Mouse (Mus musculus) layer of hippocampus, postnatal 36 days (tissue): ENCODE measurements around the gene Gulp1. TPM values are rescaled to one million over a fixed set of nuclear protein-coding genes. Genes with fewer than 3 reads are reported as not detected.

ENCODE experiments used
- DNase-seq, 2 experiments: peaks; one replicate each; pipeline ENCODE4 v3.0.0; 2022
- total RNA-seq, 2 experiments: library from RNA; stranded (reverse); gene quantifications; 2 replicates each; pipeline ENCODE4 v1.2.3; 2021

Gene Gulp1
- 1 to 10 TPM; 3.2 to 4.3 TPM for total RNA-seq

- peak; percentile 29 to 40 for DNase-seq
Observed at GRCm38 (mm10) chr1:44551461-44552370, at the start of gene Gulp1. Gene Gulp1 (plus strand): TSS chr1:44551511.

DNA sequence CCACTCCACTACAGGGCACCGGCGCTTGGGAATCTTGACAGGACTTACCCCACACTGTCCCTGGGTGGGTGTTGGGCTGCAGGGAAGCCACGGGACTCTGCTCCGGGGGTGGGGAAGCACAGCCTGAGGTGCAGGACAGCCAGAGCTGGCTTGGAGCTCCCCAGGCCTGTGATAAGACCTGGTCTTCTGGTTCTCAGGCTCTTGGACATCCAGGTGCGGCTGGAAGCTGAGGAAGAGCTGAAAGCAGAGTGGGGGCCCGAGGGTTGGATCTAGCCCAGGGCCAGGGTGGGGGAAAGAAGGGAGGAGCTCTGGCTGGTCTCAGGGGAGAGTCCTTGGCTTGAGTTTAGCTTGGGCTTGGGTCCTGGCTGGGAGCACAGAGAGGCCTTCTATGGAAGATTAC is 1.1 kb upstream of the Gulp1 start:
- no peak for DNase-seq

DNA sequence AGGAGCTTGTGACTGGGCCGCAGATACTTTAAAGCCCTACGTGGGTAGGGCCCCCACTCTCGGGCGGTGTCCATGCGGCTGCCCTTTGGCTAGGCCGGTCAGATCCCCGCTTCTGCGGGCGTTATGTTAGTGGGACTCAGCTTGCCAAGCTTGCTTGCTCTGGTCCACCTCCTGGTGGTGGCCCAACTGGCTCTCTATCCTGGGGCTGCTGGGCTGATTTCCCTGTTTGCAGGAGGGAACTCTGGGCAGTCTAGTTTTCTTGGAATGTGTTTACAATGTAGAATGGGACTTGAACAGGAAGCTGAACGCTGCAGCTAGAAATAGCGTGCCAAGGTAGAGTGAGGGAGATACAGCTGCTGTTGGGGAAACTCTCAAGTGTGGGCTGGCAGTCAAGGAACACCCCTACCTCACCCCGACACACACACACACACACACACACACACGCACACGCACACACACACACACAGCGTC is 1.1 kb downstream of the Gulp1 start:
- DNase-seq: peak; percentile 15 to 27

GRCm38 (mm10) chr1:44553166-44553898 is 2.0 kb downstream of the Gulp1 start:
- DNase-seq: peak in 1 of 2 experiments; percentile 6

GRCm38 (mm10) chr1:44567431-44567830 is 16.1 kb downstream of the Gulp1 start:
- DNase-seq: no peak

DNA sequence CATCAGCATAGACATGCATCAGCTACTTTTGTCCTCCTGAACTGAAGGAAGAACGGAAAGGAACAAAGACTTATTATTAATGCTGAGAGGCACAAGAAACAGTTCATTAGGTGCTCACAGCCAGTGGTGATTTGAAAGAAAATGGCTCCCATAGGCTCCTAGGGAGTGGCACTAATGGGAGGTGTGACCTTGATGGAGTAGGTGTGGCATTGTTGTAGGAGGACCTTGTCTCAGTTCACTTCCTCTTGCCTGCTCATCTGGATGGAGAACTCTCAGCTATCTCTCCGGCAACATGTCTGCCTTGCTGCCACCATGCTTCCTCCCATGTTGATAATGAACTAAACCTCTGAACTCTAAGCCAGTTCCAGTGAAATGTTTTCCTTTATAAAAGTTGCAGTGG is 17.0 kb downstream of the Gulp1 start:
- no peak for DNase-seq

GRCm38 (mm10) chr1:44576001-44576400 is 24.7 kb downstream of the Gulp1 start:
- no peak for DNase-seq

DNA sequence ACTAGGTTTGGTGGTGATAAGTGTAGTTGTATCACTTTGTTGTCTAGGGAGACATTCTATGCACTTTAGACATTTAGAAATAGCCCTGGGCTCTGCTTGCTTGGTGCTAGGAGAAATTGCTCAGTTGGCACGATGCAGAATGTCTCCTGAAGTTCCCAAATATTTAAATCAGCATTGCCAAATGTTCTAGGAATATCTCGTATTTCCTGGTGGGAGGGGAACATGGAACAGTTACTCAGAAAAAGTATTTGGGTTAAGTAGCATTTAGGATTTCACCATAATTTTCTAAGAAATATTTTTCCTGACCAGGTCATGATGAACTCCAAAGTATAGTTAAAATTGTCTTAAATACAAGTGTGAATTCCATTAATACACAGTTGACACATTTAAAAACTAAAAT is 25.3 kb downstream of the Gulp1 start:
- DNase-seq: no peak

DNA sequence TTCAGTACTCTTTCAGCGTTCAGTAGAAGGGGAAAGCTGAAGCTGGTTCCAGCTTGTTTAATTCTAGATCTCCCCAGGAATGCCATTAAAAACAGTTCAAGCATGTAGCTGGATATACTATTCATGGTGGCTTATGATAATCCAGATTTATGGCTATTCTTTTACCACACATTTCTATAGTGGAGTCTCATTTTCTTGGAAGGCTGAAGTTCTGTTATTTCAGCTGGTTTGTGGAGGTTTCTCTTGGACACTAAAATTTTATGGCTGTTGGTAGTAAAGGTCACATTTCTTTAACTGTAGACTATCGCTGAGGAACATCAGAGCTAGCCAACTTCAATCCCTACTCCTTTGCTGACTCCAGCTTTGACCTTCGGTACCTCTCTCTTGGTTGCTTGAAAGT is 29.1 kb downstream of the Gulp1 start:
- DNase-seq: no peak

DNA sequence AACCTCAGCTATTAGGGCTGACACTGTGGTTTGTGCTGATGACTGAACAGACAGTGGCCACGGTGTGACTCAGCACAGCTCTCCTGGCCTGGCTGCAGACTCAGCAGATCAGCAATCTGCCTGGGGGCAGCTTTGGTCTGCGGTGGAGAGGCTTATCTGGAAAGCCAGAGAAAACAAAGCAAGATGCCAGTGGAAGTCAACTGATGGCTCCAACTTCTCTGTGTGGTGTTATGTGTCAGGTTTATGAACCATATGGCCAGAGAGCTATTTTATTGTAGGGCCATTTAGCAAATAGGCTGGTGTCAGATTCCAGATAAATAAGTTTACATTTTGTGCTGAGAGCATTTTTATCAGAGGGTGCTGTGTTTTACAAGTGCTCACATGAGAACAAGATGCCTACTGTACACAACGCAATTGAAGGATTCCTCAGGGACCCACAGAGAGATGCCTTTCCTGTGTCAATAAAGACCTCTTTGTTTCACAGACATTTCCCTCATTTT is 33.6 kb downstream of the Gulp1 start:
- DNase-seq: no peak

- DNase-seq: no peak
Observed at GRCm38 (mm10) chr1:44591742-44592141, 40.4 kb downstream of the Gulp1 start.

- DNase-seq: no peak
Observed at GRCm38 (mm10) chr1:44593109-44593508, 41.8 kb downstream of the Gulp1 start.

DNA sequence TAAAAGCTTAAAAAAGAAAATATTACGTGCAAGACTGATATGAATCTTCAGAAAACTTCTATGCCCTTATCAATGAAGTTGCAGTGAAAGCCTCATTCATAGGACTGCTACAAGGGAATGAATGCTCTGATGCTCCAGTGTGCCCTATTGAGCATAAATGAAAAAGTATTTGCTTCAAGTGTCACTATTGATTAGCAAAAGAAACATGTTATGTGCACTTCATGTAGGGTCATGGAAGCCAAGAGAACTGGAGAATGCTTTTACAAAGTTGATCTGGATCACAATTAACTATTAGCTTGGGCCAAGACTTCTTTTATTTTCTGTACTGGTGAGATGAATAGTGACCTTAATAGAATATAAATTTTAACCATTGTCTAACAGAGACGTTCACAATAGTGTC is 47.0 kb downstream of the Gulp1 start:
- DNase-seq: no peak

- no peak for DNase-seq
Observed at GRCm38 (mm10) chr1:44613294-44614041, 62.2 kb downstream of the Gulp1 start.

- DNase-seq: no peak
Observed at GRCm38 (mm10) chr1:44618751-44619150, 67.4 kb downstream of the Gulp1 start.

GRCm38 (mm10) chr1:44634481-44634880 is 83.2 kb downstream of the Gulp1 start:
- DNase-seq: no peak

GRCm38 (mm10) chr1:44645678-44646276 is 94.5 kb downstream of the Gulp1 start:
- DNase-seq: no peak

- peak in 1 of 2 experiments; percentile 9 for DNase-seq
Observed at GRCm38 (mm10) chr1:44678974-44679373, 127.7 kb downstream of the Gulp1 start.

DNA sequence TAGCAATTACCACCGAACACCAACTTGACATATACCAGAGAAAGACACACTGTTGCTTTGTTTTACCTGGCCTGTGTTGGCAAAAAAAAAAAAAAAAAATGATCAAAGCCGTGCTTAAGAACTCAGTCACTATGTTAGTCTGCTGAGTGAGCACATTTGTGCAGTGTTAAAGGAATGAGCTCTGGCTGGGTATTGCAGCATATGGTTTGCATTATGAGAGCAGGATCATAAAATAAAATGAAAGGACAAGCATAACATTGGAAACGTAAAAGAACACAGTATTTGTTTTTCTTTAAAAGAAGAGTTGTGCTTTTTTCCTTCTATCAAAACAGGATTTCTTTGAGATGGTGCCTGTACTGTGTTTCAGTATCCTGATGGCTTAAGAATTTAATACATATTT is 128.1 kb downstream of the Gulp1 start:
- no peak for DNase-seq

DNA sequence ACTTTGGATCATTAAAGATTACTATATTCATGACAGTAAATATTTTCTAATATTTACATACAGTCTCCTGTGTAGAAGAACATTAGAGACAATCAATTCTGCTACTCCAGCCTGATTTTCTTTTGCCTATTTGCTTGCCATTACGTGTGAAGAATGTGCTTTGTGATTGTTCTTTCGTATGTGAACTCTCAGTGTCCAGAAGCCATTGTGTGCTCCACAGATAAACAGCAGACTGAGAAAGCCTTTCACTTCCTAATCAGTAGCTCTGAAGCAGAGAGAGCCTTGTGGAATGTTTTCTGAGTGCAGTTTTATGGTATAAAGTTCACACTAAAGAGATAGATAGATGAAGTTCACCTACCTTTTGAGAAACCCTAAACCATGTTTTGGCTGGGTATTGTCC is 131.2 kb downstream of the Gulp1 start:
- DNase-seq: no peak

- no peak for DNase-seq
Observed at GRCm38 (mm10) chr1:44683723-44684122, 132.4 kb downstream of the Gulp1 start.

DNA sequence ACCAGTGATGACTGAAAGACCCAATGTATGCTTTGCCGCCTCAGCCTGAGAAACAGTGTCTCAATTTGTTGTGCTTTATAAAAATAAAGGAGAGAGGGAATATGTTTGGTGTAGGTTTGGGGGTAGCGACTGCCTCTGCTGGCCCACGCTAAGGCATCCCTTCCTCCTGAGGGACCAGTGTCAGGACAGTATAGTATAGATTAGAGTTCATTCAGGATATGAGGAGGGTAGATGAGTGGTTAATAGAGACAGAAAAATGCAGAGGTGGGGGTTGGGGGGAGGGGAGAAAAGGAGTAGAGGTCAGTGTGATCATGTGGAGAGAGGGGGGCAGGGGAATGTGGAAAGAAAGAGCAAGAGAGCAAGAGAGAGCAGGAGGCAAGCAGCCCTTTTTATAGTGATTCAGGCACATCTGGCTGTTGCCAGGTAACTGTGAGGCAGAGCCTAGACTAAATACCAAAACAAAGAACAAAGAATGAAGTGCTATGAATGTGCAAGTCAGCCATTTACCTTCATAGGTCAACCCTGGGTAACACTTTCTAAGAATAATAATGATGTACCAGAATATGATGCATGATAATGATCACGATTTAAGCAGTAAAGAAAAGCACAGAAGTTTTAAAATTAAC is 169.6 kb downstream of the Gulp1 start:
- no peak for DNase-seq
